Mouse (Mus musculus): ENCODE results near the gene Gli2.

DNA sequence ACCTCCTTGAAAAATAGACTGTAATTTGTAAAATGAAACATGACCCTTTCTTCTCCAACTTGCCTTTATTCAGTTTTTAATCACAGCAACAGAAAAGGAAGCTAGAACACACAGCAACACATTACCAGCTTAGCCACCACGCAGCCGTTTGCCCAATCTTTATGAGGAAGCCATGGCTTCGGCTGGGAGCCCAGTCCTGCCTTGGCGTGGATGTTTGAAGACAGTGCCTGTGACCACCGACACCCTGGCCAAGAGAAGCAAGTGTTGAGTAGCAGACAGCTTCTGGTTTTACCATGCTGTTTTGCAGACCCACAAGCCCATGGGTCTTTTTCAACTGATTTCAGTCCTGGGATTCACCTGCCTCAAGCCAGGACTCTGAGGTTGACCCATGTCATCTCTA, 121.3 kb downstream of the Gli2 start:
- no peak for TF ChIP-seq POLR2A (IDR thresholded peaks at IDR 0.05; ENCODE audit: extremely low read depth, insufficient read depth, low read length)
- TF ChIP-seq CTCF (IDR thresholded peaks at IDR 0.05; ENCODE audit: extremely low read depth, insufficient read depth, low read length) = no peak

All from cortical plate, adult 2 months (tissue).